Mouse (Mus musculus): ENCODE results near the gene Syne2. TPM values are rescaled to one million over a fixed set of nuclear protein-coding genes. Genes with fewer than 3 reads are reported as not detected.
A peak's percentile ranks its signal among the peaks of the same experiment; 100 is the strongest.

Gene Syne2
- total RNA-seq, 2 experiments from 2014 or later, result 33.4 to 40.0 TPM

GRCm38 (mm10) chr12:75825458-75825857 is 7.5 kb downstream of the Syne2 start:
- DNase-seq, result no peak
- intact Hi-C loops (cut with DNase I), result no loop called here

- intact Hi-C loops (cut with DNase I), result no loop called here
- no peak for DNase-seq
These were observed 8.9 kb downstream of the Syne2 start for GRCm38 (mm10) chr12:75826699-75827353.

GRCm38 (mm10) chr12:75827751-75828150 is 9.8 kb downstream of the Syne2 start:
- intact Hi-C loops (cut with DNase I), result no loop called here
- no peak for DNase-seq

GRCm38 (mm10) chr12:75829616-75830015 is 11.7 kb downstream of the Syne2 start:
- no peak for DNase-seq
- intact Hi-C loops (cut with DNase I), result no loop called here

- no peak for DNase-seq
- intact Hi-C loops (cut with DNase I), result no loop called here
These were observed 15.4 kb downstream of the Syne2 start for GRCm38 (mm10) chr12:75833149-75833959.

- no peak for DNase-seq
- intact Hi-C loops (cut with DNase I), result no loop called here
These were observed 16.2 kb downstream of the Syne2 start for GRCm38 (mm10) chr12:75833960-75834729.

GRCm38 (mm10) chr12:75836524-75836962 is 18.6 kb downstream of the Syne2 start:
- intact Hi-C loops (cut with DNase I), result no loop called here
- DNase-seq, result peak; percentile 39 to 41

GRCm38 (mm10) chr12:75837462-75837861 is 19.5 kb downstream of the Syne2 start:
- DNase-seq, result no peak
- intact Hi-C loops (cut with DNase I), result no loop called here

GRCm38 (mm10) chr12:75839083-75839736 is 21.3 kb downstream of the Syne2 start:
- no peak for DNase-seq
- intact Hi-C loops (cut with DNase I), result no loop called here

GRCm38 (mm10) chr12:75841183-75841582 is 23.2 kb downstream of the Syne2 start:
- intact Hi-C loops (cut with DNase I), result no loop called here
- no peak for DNase-seq

- no peak for DNase-seq
- intact Hi-C loops (cut with DNase I), result no loop called here
These were observed 26.4 kb downstream of the Syne2 start for GRCm38 (mm10) chr12:75844311-75844710.

GRCm38 (mm10) chr12:75845070-75845469 is 27.1 kb downstream of the Syne2 start:
- DNase-seq, result no peak
- intact Hi-C loops (cut with DNase I), result no loop called here

GRCm38 (mm10) chr12:75846513-75846912 is 28.6 kb downstream of the Syne2 start:
- intact Hi-C loops (cut with DNase I), result no loop called here
- DNase-seq, result no peak

GRCm38 (mm10) chr12:75850205-75850604 is 32.3 kb downstream of the Syne2 start:
- no peak for DNase-seq
- intact Hi-C loops (cut with DNase I), result loop anchor here (5.0 kb wide), 1 partner anchor 33 kb away; the partner anchor contains the start of gene Syne2

GRCm38 (mm10) chr12:75851481-75851880 is 33.5 kb downstream of the Syne2 start:
- no peak for DNase-seq
- intact Hi-C loops (cut with DNase I), result loop anchor here (5.0 kb wide), 1 partner anchor 34 kb away; the partner anchor contains the start of gene Syne2

- intact Hi-C loops (cut with DNase I), result loop anchor here (5.0 kb wide), 1 partner anchor 35 kb away; the partner anchor contains the start of gene Syne2
- no peak for DNase-seq
These were observed 34.5 kb downstream of the Syne2 start for GRCm38 (mm10) chr12:75852384-75852783.

- DNase-seq, result peak; percentile 56 to 58
- intact Hi-C loops (cut with DNase I), result loop anchor here (5.0 kb wide), 1 partner anchor 36 kb away; the partner anchor contains the start of gene Syne2
These were observed 35.6 kb downstream of the Syne2 start for GRCm38 (mm10) chr12:75853559-75853958.

- intact Hi-C loops (cut with DNase I), result no loop called here
- DNase-seq, result peak; percentile 31 to 35
These were observed 37.1 kb downstream of the Syne2 start for GRCm38 (mm10) chr12:75855051-75855453.

- intact Hi-C loops (cut with DNase I), result no loop called here
- DNase-seq, result no peak
These were observed 37.7 kb downstream of the Syne2 start for GRCm38 (mm10) chr12:75855621-75856020.

- no peak for DNase-seq
- intact Hi-C loops (cut with DNase I), result no loop called here
These were observed 38.3 kb downstream of the Syne2 start for GRCm38 (mm10) chr12:75856096-75856868.

Measured in heart, postnatal 36 days (tissue).